Mouse (Mus musculus) intestine, embryonic 16.5 days (tissue): ENCODE results near the gene Olfr901. TPM values are rescaled to one million over a fixed set of nuclear protein-coding genes. Genes with fewer than 3 reads are reported as not detected.

Experiments used
- polyA plus RNA-seq: library from polyadenylated mRNA; unstranded; fragments of >200 nt; fragmentation: Nextera tagmentation; extraction: Ambion mirVana; gene quantifications from 2 replicates; pipeline ENCODE4 v1.2.1, GENCODE M21; 2015

Gene Olfr901
- polyA plus RNA-seq, 1 experiment from 2014 or later: not detected

Other genes with a start within 250 kb of the Olfr901 start
- not detected in 2 replicates for gene Olfr891, start 248.6 kb upstream of the Olfr901 start, polyA plus RNA-seq
- not detected in 2 replicates for gene Olfr893, start 221.1 kb upstream of the Olfr901 start, polyA plus RNA-seq
- not detected in 2 replicates for gene Olfr894, start 211.4 kb upstream of the Olfr901 start, polyA plus RNA-seq
- gene Olfr143, start 176.7 kb upstream of the Olfr901 start, polyA plus RNA-seq: not detected in 2 replicates
- gene Olfr895, start 161.6 kb upstream of the Olfr901 start, polyA plus RNA-seq: not detected in 2 replicates
- not detected in 2 replicates for gene Olfr896-ps1, start 138.3 kb upstream of the Olfr901 start, polyA plus RNA-seq
- not detected in 2 replicates for gene Olfr25, start 100.4 kb upstream of the Olfr901 start, polyA plus RNA-seq
- gene Olfr898, start 81.0 kb upstream of the Olfr901 start, polyA plus RNA-seq: not detected in 2 replicates
- not detected in 2 replicates for gene Olfr250, start 62.6 kb upstream of the Olfr901 start, polyA plus RNA-seq
- not detected in 2 replicates for gene Olfr251, start 52.4 kb upstream of the Olfr901 start, polyA plus RNA-seq
- gene Olfr147, start 27.8 kb upstream of the Olfr901 start, polyA plus RNA-seq: not detected in 2 replicates
- not detected in 2 replicates for gene Olfr902, start 18.2 kb downstream of the Olfr901 start, polyA plus RNA-seq
- gene Olfr904, start 33.7 kb downstream of the Olfr901 start, polyA plus RNA-seq: not detected in 2 replicates
- gene Olfr905, start 41.7 kb downstream of the Olfr901 start, polyA plus RNA-seq: not detected in 2 replicates
- not detected in 2 replicates for gene Olfr906, start 57.6 kb downstream of the Olfr901 start, polyA plus RNA-seq
- gene Olfr907, start 66.3 kb downstream of the Olfr901 start, polyA plus RNA-seq: not detected in 2 replicates
- gene Olfr911-ps1, start 92.1 kb downstream of the Olfr901 start, polyA plus RNA-seq: not detected in 2 replicates
- gene Olfr910, start 108.4 kb downstream of the Olfr901 start, polyA plus RNA-seq: not detected in 2 replicates
- not detected in 2 replicates for gene Olfr912, start 150.7 kb downstream of the Olfr901 start, polyA plus RNA-seq
- not detected in 2 replicates for gene Olfr913, start 163.3 kb downstream of the Olfr901 start, polyA plus RNA-seq
- not detected in 2 replicates for gene Olfr914, start 175.6 kb downstream of the Olfr901 start, polyA plus RNA-seq
- not detected in 2 replicates for gene Olfr916, start 230.4 kb downstream of the Olfr901 start, polyA plus RNA-seq
- gene Olfr917, start 236.4 kb downstream of the Olfr901 start, polyA plus RNA-seq: not detected in 2 replicates
- gene Olfr918, start 245.1 kb downstream of the Olfr901 start, polyA plus RNA-seq: not detected in 2 replicates